Comparison of ENCODE assay signal across 8 mouse cellular contexts in the genomic region with DNA sequence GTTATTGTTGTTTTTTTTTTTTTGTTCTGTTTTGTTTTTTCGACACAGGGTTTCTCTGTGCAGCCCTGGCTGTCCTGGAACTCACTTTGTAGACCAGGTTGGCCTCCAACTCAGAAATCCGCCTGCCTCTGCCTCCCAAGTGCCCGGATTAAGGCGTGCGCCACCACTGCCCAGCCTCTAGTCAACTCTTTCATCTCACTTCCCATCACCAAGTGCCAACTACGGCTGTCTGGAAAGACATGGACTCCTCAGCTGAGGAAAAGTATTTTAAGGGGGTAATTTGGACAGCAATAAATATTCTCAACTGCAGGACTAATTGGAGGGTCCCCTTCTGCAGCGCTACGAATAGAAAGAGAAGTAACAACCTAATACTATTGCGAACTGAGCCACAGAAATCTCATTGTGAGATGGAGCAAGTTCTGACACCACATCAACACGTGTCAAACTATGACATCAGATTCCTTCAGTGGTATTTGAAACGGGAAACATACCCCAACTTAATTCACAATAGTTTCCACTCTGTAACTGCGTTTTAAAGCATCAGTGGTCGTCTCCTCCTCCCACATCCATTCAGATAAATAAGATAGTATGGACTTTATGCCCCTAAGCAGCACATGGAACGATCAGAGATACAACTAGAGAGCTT. TPM values are rescaled to one million over a fixed set of nuclear protein-coding genes. Genes with fewer than 3 reads are reported as not detected.
DNase-seq lines count a peak whose midpoint lies in the region; ATAC-seq and TF ChIP-seq lines count a peak whose summit lies in the region.

No protein-coding gene starts in this region.

- no peak overlapping the region for H3K27ac ChIP-seq in heart, embryonic 11.5 days (ENCODE audit: low read depth, low read length)
- no peak overlapping the region; the same call in 1 of the 2 replicates for H3K27ac ChIP-seq in ES-E14 (ENCODE audit: insufficient read depth, low read depth, low read length, poor library complexity, severe bottlenecking)
- peak overlapping the region; percentile 96 for H3K27ac ChIP-seq in hindbrain, embryonic 10.5 days
- H3K27ac ChIP-seq in midbrain, embryonic 10.5 days (replicated peaks), result peak overlapping the region; percentile 99

- peaks cover 38% of the 10 kb centered on the region for H3K4me1 ChIP-seq in heart, embryonic 11.5 days (ENCODE audit: control insufficient read depth, insufficient read depth, low read length)
- peaks cover 9 to 15% of the 10 kb centered on the region in 2 experiments for H3K4me1 ChIP-seq in ES-E14 (ENCODE audit: control insufficient read depth in 2 of 2, insufficient read depth in 2 of 2, low read length in 2 of 2, poor library complexity in 1 of 2)
- H3K4me1 ChIP-seq in hindbrain, embryonic 10.5 days (replicated peaks), result peaks cover 48% of the 10 kb centered on the region
- peaks cover 54% of the 10 kb centered on the region for H3K4me1 ChIP-seq in midbrain, embryonic 10.5 days

- no peaks in the 10 kb centered on the region for H3K27me3 ChIP-seq in heart, embryonic 11.5 days (ENCODE audit: control insufficient read depth, insufficient read depth, low read length)
- no peaks in the 10 kb centered on the region for H3K27me3 ChIP-seq in hindbrain, embryonic 10.5 days (ENCODE audit: insufficient read depth, poor library complexity, severe bottlenecking)
- H3K27me3 ChIP-seq in midbrain, embryonic 10.5 days (ENCODE audit: low read depth, poor library complexity, severe bottlenecking), result no peaks in the 10 kb centered on the region

- peak overlapping the region; percentile 99 for H3K9ac ChIP-seq in heart, embryonic 11.5 days (ENCODE audit: low read depth, low read length)
- H3K9ac ChIP-seq in ES-E14 (ENCODE audit: insufficient read depth, low read depth, low read length, poor library complexity, severe bottlenecking), result peak overlapping the region; percentile 96

- in situ Hi-C loops in ES-E14 (cut with MboI; ENCODE audit: low sequenced_read_pairs in 2 of 2, unreplicated experiment in 2 of 2), result no loop called here

- peak overlapping the region; percentile 90 for H3K4me2 ChIP-seq in heart, embryonic 11.5 days

- 30% methylated on average over 14 of the region's 14 CpGs for WGBS in heart, embryonic 11.5 days (ENCODE audit: insufficient replicate concordance)
- WGBS in hindbrain, embryonic 10.5 days, result 34% methylated on average over 14 of the region's 14 CpGs
- WGBS in midbrain, embryonic 10.5 days, result 37% methylated on average over 14 of the region's 14 CpGs

- no peaks in the 10 kb centered on the region for H3K36me3 ChIP-seq in heart, embryonic 11.5 days (ENCODE audit: control insufficient read depth, insufficient read depth, low read length)
- peaks cover 5% of the 10 kb centered on the region; the same call in 1 of the 2 replicates for H3K36me3 ChIP-seq in ES-E14 (ENCODE audit: control insufficient read depth, insufficient read depth, low read length, poor library complexity, severe bottlenecking)
- H3K36me3 ChIP-seq in hindbrain, embryonic 10.5 days, result peaks cover 6% of the 10 kb centered on the region
- H3K36me3 ChIP-seq in midbrain, embryonic 10.5 days, result peaks cover 6% of the 10 kb centered on the region; the same call in 1 of the 2 replicates

- DNase-seq in heart, postnatal 36 days, result no peak
- DNase-seq in ES-E14 (ENCODE audit: low read depth, low spot score), result no peak
- no peak for DNase-seq in hindbrain, embryonic 10.5 days (ENCODE audit: low spot score)
- no peak for DNase-seq in midbrain, embryonic 10.5 days (ENCODE audit: low spot score)
- DNase-seq in frontal cortex, adult 2 months (ENCODE audit: extremely low spot score in 1 of 2, low spot score in 1 of 2), result no peak
- DNase-seq in cerebellum, postnatal 36 days, result no peak
- DNase-seq in left cerebral cortex, adult 18-20 months (ENCODE audit: low spot score in 2 of 2), result no peak

- intact Hi-C loops in heart, postnatal 36 days (cut with DNase I), result loop anchor here (5.0 to 10.0 kb wide), 2 partner anchors 85 to 762 kb away; a partner anchor contains a TSS

- H3K9me3 ChIP-seq in heart, embryonic 11.5 days (replicated peaks; ENCODE audit: control insufficient read depth, low read length), result no peaks in the 10 kb centered on the region
- no peaks in the 10 kb centered on the region for H3K9me3 ChIP-seq in ES-E14 (ENCODE audit: control insufficient read depth, insufficient read depth, low read depth, low read length)
- H3K9me3 ChIP-seq in hindbrain, embryonic 10.5 days, result no peaks in the 10 kb centered on the region
- H3K9me3 ChIP-seq in midbrain, embryonic 10.5 days (replicated peaks), result no peaks in the 10 kb centered on the region

- ATAC-seq in heart, embryonic 11.5 days (replicated peaks; ENCODE audit: insufficient number of reproducible peaks, low FRiP score, low TSS enrichment), result no peak

- H3K4me3 ChIP-seq in heart, embryonic 11.5 days (ENCODE audit: low read depth, low read length), result peak overlapping the region; percentile 99
- H3K4me3 ChIP-seq in ES-E14 (ENCODE audit: insufficient read depth in 1 of 2, low read depth in 1 of 2, low read length in 2 of 2, poor library complexity in 1 of 2, severe bottlenecking in 1 of 2), result peak overlapping the region; percentile 72 to 96
- H3K4me3 ChIP-seq in hindbrain, embryonic 10.5 days, result peak overlapping the region; percentile 87
- peak overlapping the region; percentile 100 for H3K4me3 ChIP-seq in midbrain, embryonic 10.5 days

TF ChIP-seq in ES-E14, 5 proteins besides CTCF, POLR2A, EP300 and RAD21:
- TF ChIP-seq HCFC1 (IDR thresholded peaks at IDR 0.05; ENCODE audit: borderline replicate concordance, insufficient read depth, low read length), result no peak

RNA-seq across cellular contexts. Expression of a gene that starts 1.6 kb away (rescaled TPM):
- 20.1 and 22.0 TPM in 2 replicates for polyA plus RNA-seq in heart, embryonic 11.5 days (2014; fragmentation: Nextera tagmentation; extraction: Ambion mirVana)
- total RNA-seq in heart, postnatal 36 days (2021), result 10 to 100 TPM; 18.1 to 22.0 TPM
- 36.0 and 57.7 TPM in 2 replicates for total RNA-seq in ES-E14 (2012; rRNA removed)
- 34.2 and 36.6 TPM in 2 replicates for polyA plus RNA-seq in hindbrain, embryonic 10.5 days (2016; fragmentation: Nextera tagmentation; extraction: Ambion mirVana)
- 34.6 and 35.7 TPM in 2 replicates for polyA plus RNA-seq in midbrain, embryonic 10.5 days (2016; fragmentation: Nextera tagmentation; extraction: Ambion mirVana)
- 49.0 and 53.5 TPM in 2 replicates for polyA plus RNA-seq in frontal cortex, adult 2 months (2012; rRNA removed)
- total RNA-seq in left cerebral cortex, adult 18-20 months (2021), result 10 to 100 TPM; 38.2 to 42.2 TPM

Comparison
In these comparisons a context has a peak if more than half of its experiments do, and no peak if none do; other contexts are left out.
1. H3K27ac ChIP-seq: peak in hindbrain, embryonic 10.5 days (single experiment) and midbrain, embryonic 10.5 days (single experiment); none in heart, embryonic 11.5 days (single experiment) and ES-E14 (single experiment).
2. Peak in every context shown above with its lines, with median percentiles within 50 percentile points of each other: H3K4me3 ChIP-seq.